10 mouse cellular contexts compared by ENCODE assay signal in the genomic region with DNA sequence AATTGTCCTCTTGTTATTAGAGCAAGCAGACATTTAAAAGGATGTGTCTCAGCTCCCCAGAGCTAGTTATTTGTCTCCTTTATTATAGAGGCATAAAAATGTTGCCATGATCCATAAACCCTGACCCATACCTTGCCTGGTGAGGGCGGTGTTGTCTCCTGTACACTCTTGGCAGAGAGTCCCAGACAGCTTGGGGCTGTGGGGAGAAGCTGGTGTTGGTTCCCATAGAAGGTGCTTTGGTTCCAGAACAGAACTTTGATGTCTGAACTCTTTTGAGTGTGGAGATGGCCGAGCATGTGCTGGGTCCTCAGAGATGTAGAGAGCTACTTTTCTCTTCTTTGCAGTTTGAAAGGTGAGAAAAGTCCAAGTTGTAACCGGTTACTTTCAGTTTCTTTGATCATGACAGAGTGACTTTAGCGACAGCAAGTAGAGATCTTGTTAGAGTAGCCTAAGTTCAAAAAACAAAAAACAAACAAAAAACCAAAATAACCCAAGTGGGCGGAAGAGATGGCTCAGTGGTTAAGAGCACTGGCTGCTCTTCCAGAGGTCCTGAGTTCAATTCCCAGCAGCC. TPM values are rescaled to one million over a fixed set of nuclear protein-coding genes. Genes with fewer than 3 reads are reported as not detected.
DNase-seq lines count a peak whose midpoint lies in the region; ATAC-seq and TF ChIP-seq lines count a peak whose summit lies in the region.
"Had no signal": no experiment of that assay in that cellular context is flagged by ENCODE, and none has a peak within 500 bp of the region (broad histone marks: within the 10 kb centered on the region; RNA-seq: fewer than 3 reads in every experiment).

Gene Tmem217 (minus strand): TSS at position 224 of the 571 bp plus-strand sequence.

- no peak for DNase-seq in hindbrain, postnatal 0 days (ENCODE audit: low spot score)
- DNase-seq in hindbrain, embryonic 14.5 days (ENCODE audit: low spot score) = no peak
- no peak for DNase-seq in embryonic facial prominence, embryonic 14.5 days (ENCODE audit: low spot score)
- DNase-seq in midbrain, postnatal 0 days (ENCODE audit: low spot score) = no peak
- DNase-seq in adrenal gland, adult 2 months = no peak
- DNase-seq in ovary, postnatal 14 days (ENCODE audit: low spot score) = no peak

- no peaks in the 10 kb centered on the region for H3K9me3 ChIP-seq in hindbrain, postnatal 0 days (ENCODE audit: low read length)
- no peaks in the 10 kb centered on the region for H3K9me3 ChIP-seq in hindbrain, embryonic 14.5 days (ENCODE audit: control insufficient read depth, low read length)
- no peaks in the 10 kb centered on the region for H3K9me3 ChIP-seq in embryonic facial prominence, embryonic 14.5 days (ENCODE audit: control insufficient read depth, low read length)
- H3K9me3 ChIP-seq in midbrain, postnatal 0 days (ENCODE audit: low read length) = no peaks in the 10 kb centered on the region
- H3K9me3 ChIP-seq: hindbrain, embryonic 12.5 days had no signal

- no peaks in the 10 kb centered on the region for H3K36me3 ChIP-seq in hindbrain, postnatal 0 days (ENCODE audit: insufficient read depth, low read length)
- no peaks in the 10 kb centered on the region for H3K36me3 ChIP-seq in hindbrain, embryonic 14.5 days (replicated peaks; ENCODE audit: control insufficient read depth, insufficient read depth)
- H3K36me3 ChIP-seq in embryonic facial prominence, embryonic 14.5 days (ENCODE audit: control insufficient read depth, insufficient read depth, low read length) = no peaks in the 10 kb centered on the region
- no peaks in the 10 kb centered on the region for H3K36me3 ChIP-seq in midbrain, postnatal 0 days (ENCODE audit: insufficient read depth, low read length)

- no peak for TF ChIP-seq CTCF in hindbrain, postnatal 0 days (IDR thresholded peaks at IDR 0.05; ENCODE audit: low read depth)
- no peak for TF ChIP-seq CTCF in midbrain, postnatal 0 days (IDR thresholded peaks at IDR 0.05)

- no peak for ATAC-seq in hindbrain, postnatal 0 days
- no peak for ATAC-seq in hindbrain, embryonic 14.5 days (ENCODE audit: low FRiP score)
- peak; percentile 44 for ATAC-seq in CD4-positive, CD25-positive, alpha-beta regulatory T cell, adult 4 months
- no peak for ATAC-seq in embryonic facial prominence, embryonic 14.5 days (ENCODE audit: low read depth)
- ATAC-seq in midbrain, postnatal 0 days (ENCODE audit: low FRiP score) = no peak

- 93% methylated on average over 5 of the region's 5 CpGs for WGBS in hindbrain, postnatal 0 days
- WGBS in hindbrain, embryonic 14.5 days = 94% methylated on average over 5 of the region's 5 CpGs
- 91% methylated on average over 5 of the region's 5 CpGs for WGBS in embryonic facial prominence, embryonic 14.5 days
- WGBS in midbrain, postnatal 0 days = 92% methylated on average over 5 of the region's 5 CpGs

- H3K27ac ChIP-seq in hindbrain, postnatal 0 days = no peak within 1 kb of the TSS
- no peak within 1 kb of the TSS for H3K27ac ChIP-seq in hindbrain, embryonic 14.5 days
- H3K27ac ChIP-seq in embryonic facial prominence, embryonic 14.5 days (replicated peaks; ENCODE audit: low read depth, low read length) = no peak within 1 kb of the TSS
- no peak within 1 kb of the TSS for H3K27ac ChIP-seq in midbrain, postnatal 0 days (ENCODE audit: low read depth, low read length)
- H3K27ac ChIP-seq: hindbrain, embryonic 12.5 days had no signal

- peaks cover 12% of the 10 kb centered on the region; the same call in 1 of the 2 replicates for H3K4me1 ChIP-seq in hindbrain, postnatal 0 days (ENCODE audit: insufficient read depth, low read length)
- H3K4me1 ChIP-seq in hindbrain, embryonic 14.5 days (replicated peaks; ENCODE audit: control insufficient read depth, insufficient read depth, low read length) = peaks cover 13% of the 10 kb centered on the region
- H3K4me1 ChIP-seq in embryonic facial prominence, embryonic 14.5 days (ENCODE audit: control insufficient read depth, insufficient read depth, low read length) = peaks cover 10% of the 10 kb centered on the region
- peaks cover 12% of the 10 kb centered on the region for H3K4me1 ChIP-seq in midbrain, postnatal 0 days (ENCODE audit: insufficient read depth, low read length)

- no peak within 1 kb of the TSS for H3K9ac ChIP-seq in hindbrain, postnatal 0 days (replicated peaks; ENCODE audit: low read length)
- no peak within 1 kb of the TSS for H3K9ac ChIP-seq in hindbrain, embryonic 14.5 days
- H3K9ac ChIP-seq in embryonic facial prominence, embryonic 14.5 days (ENCODE audit: low read depth, low read length) = no peak within 1 kb of the TSS
- no peak within 1 kb of the TSS for H3K9ac ChIP-seq in midbrain, postnatal 0 days (replicated peaks; ENCODE audit: low read length, poor library complexity, severe bottlenecking)
- H3K9ac ChIP-seq: hindbrain, embryonic 12.5 days had no signal

- peak within 1 kb of the TSS; percentile 91; the same call in 1 of the 2 replicates for H3K4me2 ChIP-seq in hindbrain, postnatal 0 days (ENCODE audit: low read depth, low read length)
- H3K4me2 ChIP-seq in hindbrain, embryonic 14.5 days (replicated peaks) = no peak within 1 kb of the TSS
- H3K4me2 ChIP-seq in embryonic facial prominence, embryonic 14.5 days (ENCODE audit: low read depth, low read length) = 0 out of 2 replicates have a peak within 1 kb of the TSS, but pooled peaks have one; percentile 89
- H3K4me2 ChIP-seq in midbrain, postnatal 0 days (ENCODE audit: low read depth, low read length, poor library complexity, severe bottlenecking) = 0 out of 2 replicates have a peak within 1 kb of the TSS, but pooled peaks have one; percentile 90

- H3K4me3 ChIP-seq in hindbrain, postnatal 0 days (ENCODE audit: low read length) = no peak within 1 kb of the TSS
- H3K4me3 ChIP-seq in hindbrain, embryonic 14.5 days (replicated peaks; ENCODE audit: low read length) = no peak within 1 kb of the TSS
- no peak within 1 kb of the TSS for H3K4me3 ChIP-seq in embryonic facial prominence, embryonic 14.5 days (ENCODE audit: low read depth, low read length)
- H3K4me3 ChIP-seq in midbrain, postnatal 0 days (ENCODE audit: low read depth, low read length) = no peak within 1 kb of the TSS
- H3K4me3 ChIP-seq: hindbrain, embryonic 12.5 days had no signal

- H3K27me3 ChIP-seq in hindbrain, postnatal 0 days (ENCODE audit: insufficient read depth, low read length) = no peaks in the 10 kb centered on the region
- no peaks in the 10 kb centered on the region for H3K27me3 ChIP-seq in hindbrain, embryonic 14.5 days (ENCODE audit: control insufficient read depth, insufficient read depth, low read length)
- no peaks in the 10 kb centered on the region for H3K27me3 ChIP-seq in embryonic facial prominence, embryonic 14.5 days (replicated peaks; ENCODE audit: control insufficient read depth, insufficient read depth, low read length)
- H3K27me3 ChIP-seq in midbrain, postnatal 0 days (ENCODE audit: insufficient read depth, low read length) = no peaks in the 10 kb centered on the region
- H3K27me3 ChIP-seq: hindbrain, embryonic 12.5 days had no signal

RNA-seq across cellular contexts. Expression of gene Tmem217, which starts in this region (rescaled TPM):
- not detected in 2 replicates for total RNA-seq in hindbrain, postnatal 0 days (2014; rRNA removed)
- polyA plus RNA-seq in hindbrain, postnatal 0 days (2015; fragmentation: Nextera tagmentation; extraction: Ambion mirVana) = 0.90 and 1.2 TPM in 2 replicates
- 0.50 and 0.53 TPM in 2 replicates for polyA plus RNA-seq in hindbrain, embryonic 14.5 days (2014; fragmentation: Nextera tagmentation; extraction: Ambion mirVana)
- under 1 TPM in 1 of 2 experiments, not detected in 1; 0.62 TPM for polyA plus RNA-seq in CD4-positive, CD25-positive, alpha-beta regulatory T cell, adult 4 months (2017; shearing (Covaris generic))
- polyA plus RNA-seq in embryonic facial prominence, embryonic 14.5 days (2014; fragmentation: Nextera tagmentation; extraction: Ambion mirVana) = 0.18 and 0.30 TPM in 2 replicates
- not detected in 2 replicates for total RNA-seq in midbrain, postnatal 0 days (2014; rRNA removed)
- polyA plus RNA-seq in midbrain, postnatal 0 days (2015; fragmentation: Nextera tagmentation; extraction: Ambion mirVana) = 0.71 and 0.84 TPM in 2 replicates
- not detected for total RNA-seq in adrenal gland, adult 2 months (2021)
- 0.88 and 1.6 TPM in 2 replicates for polyA plus RNA-seq in adrenal gland, adult 2 months (2012; rRNA removed)
- total RNA-seq: left cerebral cortex, postnatal 10 days had no signal
- polyA plus RNA-seq: erythroblast, embryonic 14.5 days had no signal

Comparison
In these comparisons a context has a peak if more than half of its experiments do, and no peak if none do; other contexts are left out.
1. Peak in ATAC-seq in CD4-positive, CD25-positive, alpha-beta regulatory T cell, adult 4 months; RNA of the gene not detected or under 1 TPM.